Mouse (Mus musculus) erythroblast, embryonic 14.5 days (primary cell): ENCODE measurements around the gene Fkbp14. TPM values are rescaled to one million over a fixed set of nuclear protein-coding genes. Genes with fewer than 3 reads are reported as not detected.

Source experiments
- H3K27me3 ChIP-seq: 2 replicates; pipeline ENCODE4 v1.6.1; 2012; ENCODE audit warnings: inconsistent platforms; ENCODE audit not compliant: control insufficient read depth
- H3K36me3 ChIP-seq: 2 replicates; pipeline ENCODE4 v1.6.1; 2012; ENCODE audit warnings: mild to moderate bottlenecking, inconsistent platforms; ENCODE audit not compliant: control insufficient read depth
- H3K4me1 ChIP-seq: 2 replicates; pipeline ENCODE4 v1.6.1; 2012; ENCODE audit warnings: inconsistent platforms; ENCODE audit not compliant: control insufficient read depth
- H3K4me3 ChIP-seq: replicated peaks from 2 replicates; pipeline ENCODE3; 2012; ENCODE audit warnings: moderate library complexity, mild to moderate bottlenecking, inconsistent platforms
- H3K9me3 ChIP-seq: 2 replicates; pipeline ENCODE4 v1.6.1; 2012; ENCODE audit warnings: low read length, inconsistent platforms, mixed read lengths; ENCODE audit not compliant: control insufficient read depth
- GATA1 ChIP-seq: IDR thresholded peaks from 2 replicates; pipeline ENCODE4 v1.6.1; 2012; ENCODE audit warnings: low read length, inconsistent platforms, mixed read lengths
- TAL1 ChIP-seq: IDR thresholded peaks from 3 replicates; pipeline ENCODE4 v1.6.1; 2012; ENCODE audit warnings: low read length, inconsistent platforms, mixed read lengths
- polyA plus RNA-seq: library from polyadenylated mRNA; stranded (reverse); fragments of >175 nt; gene quantifications from 2 replicates; pipeline ENCODE4 v1.2.3, GENCODE M21; 2012

The Fkbp14 gene
- polyA plus RNA-seq, 1 experiment, result not detected

DNA sequence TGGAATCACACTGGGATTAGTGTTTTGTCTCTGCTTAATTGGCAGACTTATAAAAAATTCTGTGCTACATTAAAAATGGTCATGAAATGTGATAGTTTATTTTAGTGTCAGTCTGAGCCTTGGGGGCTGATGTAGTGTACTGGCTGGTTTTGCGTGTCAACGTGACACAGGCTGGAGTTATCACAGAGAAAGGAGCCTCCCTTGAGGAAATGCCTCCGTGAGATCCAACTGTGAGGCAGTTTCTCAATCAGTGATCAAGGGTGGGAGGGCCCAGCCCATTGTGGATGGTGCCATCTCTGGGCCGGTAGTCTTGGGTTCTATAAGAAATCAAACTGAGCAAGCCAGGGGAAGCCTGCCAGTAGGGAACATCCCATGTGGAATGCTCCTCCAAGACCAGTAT, 9.1 kb upstream of the Fkbp14 start:
- H3K4me3 ChIP-seq, result no peak overlapping the region
- no peaks in the 10 kb centered on the region for H3K36me3 ChIP-seq
- H3K4me1 ChIP-seq, result no peaks in the 10 kb centered on the region
- TF ChIP-seq GATA1 (no peak), TAL1 (no peak)
- H3K9me3 ChIP-seq, result 0 out of 2 replicates have a peak, but pooled peaks cover 3% of the 10 kb centered on the region
- H3K27me3 ChIP-seq, result no peaks in the 10 kb centered on the region

DNA sequence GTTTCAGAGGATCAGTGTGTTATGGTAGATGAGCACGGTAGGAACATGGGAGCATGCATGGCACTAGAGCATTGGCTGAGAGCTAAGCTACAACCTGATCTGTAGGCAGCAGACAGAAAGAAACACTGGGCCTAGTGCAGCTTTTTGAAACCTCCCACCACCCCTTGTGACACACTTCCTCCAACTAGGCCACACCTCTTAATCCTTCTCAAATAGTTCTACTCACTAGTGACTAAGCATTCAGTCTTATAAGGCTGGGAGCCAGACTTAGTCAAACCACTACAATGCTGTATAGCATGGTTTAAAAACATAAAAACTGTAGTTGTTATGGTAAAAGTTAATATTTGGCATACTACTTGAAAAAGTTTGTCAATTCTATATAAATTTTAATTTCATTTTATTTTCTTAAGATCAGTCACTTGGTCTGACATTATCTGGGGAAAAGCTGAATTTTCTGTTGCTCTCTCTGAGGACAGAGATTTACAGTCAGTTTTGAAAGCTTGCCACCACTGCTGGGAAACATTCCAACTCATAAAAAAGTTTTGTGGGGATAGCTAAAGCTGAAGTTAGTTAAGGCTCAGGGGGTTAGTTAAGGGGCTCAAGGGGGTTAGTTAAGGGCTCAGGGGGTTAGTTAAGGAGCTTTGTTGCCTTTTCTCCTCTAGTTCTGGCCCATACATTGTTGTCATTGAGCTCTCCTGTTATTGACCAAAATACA, 7.0 kb upstream of the Fkbp14 start:
- Histone ChIP-seq H3K27me3 (no peaks in the 10 kb centered on the region), H3K36me3 (no peaks in the 10 kb centered on the region), H3K4me1 (no peaks in the 10 kb centered on the region), H3K4me3 (no peak overlapping the region), H3K9me3 (no peaks in the 10 kb centered on the region)
- TF ChIP-seq TAL1 (no peak), GATA1 (no peak)

DNA sequence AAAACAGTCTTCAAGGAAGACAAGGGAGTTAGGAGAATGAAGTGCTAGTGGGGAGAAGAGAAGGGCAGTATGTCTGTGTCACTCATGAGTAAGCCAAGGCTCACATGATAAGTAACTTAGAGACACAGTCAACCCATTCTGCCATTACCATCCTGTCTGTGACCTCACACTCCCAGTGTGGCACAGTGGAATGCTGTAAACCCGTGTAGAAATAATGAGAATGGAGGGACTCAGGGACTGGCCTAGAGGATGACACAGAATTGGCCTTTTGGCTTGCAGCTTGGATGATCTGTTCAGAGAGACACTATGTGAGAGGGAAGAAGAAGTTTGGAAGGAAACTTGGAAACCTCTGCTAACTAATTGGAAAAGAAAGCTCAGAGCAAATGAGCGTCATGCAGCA, 5.8 kb upstream of the Fkbp14 start:
- H3K4me3 ChIP-seq, result no peak overlapping the region
- H3K36me3 ChIP-seq, result no peaks in the 10 kb centered on the region
- H3K9me3 ChIP-seq, result no peaks in the 10 kb centered on the region
- no peaks in the 10 kb centered on the region for H3K4me1 ChIP-seq
- no peak for TF ChIP-seq GATA1
- TF ChIP-seq TAL1, result no peak
- H3K27me3 ChIP-seq, result no peaks in the 10 kb centered on the region

DNA sequence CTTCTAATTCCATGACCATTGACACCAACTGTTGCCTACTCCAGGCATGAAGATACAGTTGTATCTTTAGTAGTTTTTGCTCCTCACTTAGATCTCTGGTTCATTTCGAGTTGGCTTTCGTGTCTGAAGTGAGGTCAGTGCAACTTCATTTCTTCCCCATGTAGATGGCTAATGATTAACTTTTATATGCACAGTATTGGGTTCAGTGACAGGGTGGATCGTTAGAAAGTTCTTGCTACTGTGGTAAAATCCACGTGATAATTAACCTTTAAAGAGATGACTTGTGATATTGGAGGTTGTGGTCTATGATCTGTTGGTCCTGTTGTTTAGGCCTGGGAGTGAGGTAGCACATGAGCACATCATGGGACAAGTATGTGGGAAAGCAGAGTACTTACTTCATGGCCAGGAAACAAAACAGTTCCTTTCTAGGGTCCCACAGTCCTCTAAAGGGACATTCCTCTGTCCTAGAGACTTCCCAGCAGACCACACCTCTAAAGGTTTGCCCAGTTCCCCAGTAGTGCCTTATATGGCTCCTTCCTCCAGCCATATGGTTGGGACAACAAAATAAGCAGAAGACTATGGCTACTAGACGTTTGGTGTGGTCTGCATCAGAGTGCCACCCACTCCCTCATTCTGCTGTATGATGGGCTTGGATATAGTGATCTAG, 3.7 kb upstream of the Fkbp14 start:
- TF ChIP-seq GATA1 (no peak), TAL1 (no peak)
- H3K4me1 ChIP-seq, result peaks cover 3% of the 10 kb centered on the region
- no peaks in the 10 kb centered on the region for H3K36me3 ChIP-seq
- H3K4me3 ChIP-seq, result no peak overlapping the region
- H3K27me3 ChIP-seq, result peaks cover 2% of the 10 kb centered on the region
- no peaks in the 10 kb centered on the region for H3K9me3 ChIP-seq

GRCm38 (mm10) chr6:54597711-54598110, 603 bp upstream of the Fkbp14 start:
- TF ChIP-seq GATA1, result no peak
- TF ChIP-seq TAL1, result no peak
- no peaks in the 10 kb centered on the region for H3K9me3 ChIP-seq
- H3K4me1 ChIP-seq, result peaks cover 31% of the 10 kb centered on the region
- peaks cover 8% of the 10 kb centered on the region for H3K27me3 ChIP-seq
- H3K4me3 ChIP-seq, result no peak overlapping the region
- no peaks in the 10 kb centered on the region for H3K36me3 ChIP-seq

DNA sequence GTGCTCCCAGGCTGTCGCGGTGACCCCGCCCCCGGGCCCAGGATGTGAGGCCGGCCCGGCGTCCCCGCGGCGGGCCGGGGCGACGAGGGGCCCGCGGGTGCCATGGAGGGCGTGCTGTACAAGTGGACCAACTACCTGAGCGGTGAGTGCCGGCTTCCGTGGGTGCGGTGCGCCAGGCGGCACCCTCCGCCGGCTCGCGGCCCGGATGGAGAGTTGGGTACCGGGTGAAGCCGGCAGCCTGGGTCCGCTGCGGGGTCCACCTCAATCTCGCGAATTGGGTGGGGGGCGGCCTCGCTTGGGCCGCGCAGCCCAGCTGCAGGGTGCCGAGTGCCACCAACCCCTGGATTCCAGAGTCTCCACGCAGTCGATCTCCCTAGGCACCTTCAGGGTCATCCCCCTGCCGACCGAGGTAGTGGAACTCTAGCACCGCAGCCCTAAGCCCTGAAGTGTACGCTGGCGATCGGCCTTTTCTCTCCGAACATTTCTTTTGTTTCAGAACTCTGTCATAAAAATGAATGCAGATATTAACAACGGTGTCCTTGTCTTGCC, 1.7 kb downstream of the Fkbp14 start:
- Histone ChIP-seq H3K27me3 (peaks cover 8% of the 10 kb centered on the region), H3K4me3 (peak overlapping the region; percentile 81), H3K36me3 (no peaks in the 10 kb centered on the region), H3K4me1 (peaks cover 43% of the 10 kb centered on the region), H3K9me3 (no peaks in the 10 kb centered on the region)
- TF ChIP-seq TAL1 (no peak), GATA1 (no peak)

- peak within 1 kb of the TSS; percentile 81 for H3K4me3 ChIP-seq
- H3K27me3 ChIP-seq, result peaks cover 8% of the 10 kb centered on the region
- H3K4me1 ChIP-seq, result peaks cover 43% of the 10 kb centered on the region
- no peaks in the 10 kb centered on the region for H3K9me3 ChIP-seq
- H3K36me3 ChIP-seq, result no peaks in the 10 kb centered on the region
- TF ChIP-seq TAL1 (no peak), GATA1 (no peak)
These were observed 2.4 kb downstream of the Fkbp14 start, which contains the start of gene Plekha8 for GRCm38 (mm10) chr6:54594469-54595329. Plekha8 (plus strand) TSS chr6:54595111.

DNA sequence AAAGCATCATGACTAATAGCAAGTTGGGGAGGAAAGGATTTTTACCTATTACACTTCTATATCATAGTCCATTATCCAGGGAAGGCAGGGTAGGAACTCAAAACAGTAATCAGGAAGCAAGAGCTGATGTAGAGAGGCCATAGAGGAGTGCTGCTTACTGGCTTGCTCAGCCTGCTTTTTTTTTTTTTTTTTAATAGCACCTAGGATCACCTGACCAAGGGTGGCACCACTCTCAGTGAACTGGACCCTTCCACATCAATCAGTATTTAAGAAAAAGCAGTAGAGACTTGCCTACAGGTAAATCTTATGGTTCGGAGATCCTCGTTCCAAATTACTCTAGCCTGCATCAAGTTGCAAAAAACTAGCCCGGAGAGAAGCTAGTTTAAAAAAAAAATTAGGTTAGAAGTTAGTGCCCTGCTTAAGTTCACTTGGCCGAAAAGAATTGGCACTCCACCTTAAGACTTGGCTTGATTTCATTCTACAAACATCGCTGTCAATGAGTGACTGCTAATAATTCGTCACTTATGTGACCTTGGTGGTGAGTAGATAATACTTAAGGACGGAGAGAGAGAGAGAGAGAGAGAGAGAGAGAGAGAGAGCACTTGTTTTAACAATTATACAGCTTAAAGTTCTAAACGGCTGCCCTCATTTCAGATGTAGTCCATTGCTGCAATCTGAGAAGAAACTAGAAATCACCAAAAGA, 3.2 kb downstream of the Fkbp14 start:
- Histone ChIP-seq H3K27me3 (peaks cover 8% of the 10 kb centered on the region), H3K9me3 (no peaks in the 10 kb centered on the region), H3K4me1 (peaks cover 43% of the 10 kb centered on the region), H3K4me3 (peak overlapping the region; percentile 81), H3K36me3 (peaks cover 2% of the 10 kb centered on the region)
- TF ChIP-seq GATA1, result no peak
- TF ChIP-seq TAL1, result no peak
